Mouse (Mus musculus): ENCODE results near the gene Myo5c. TPM values are rescaled to one million over a fixed set of nuclear protein-coding genes. Genes with fewer than 3 reads are reported as not detected.

Myo5c gene
- polyA plus RNA-seq, 1 experiment: 0.81 TPM

- WGBS: 86% methylated on average over 6 of the region's 6 CpGs
- H3K27ac ChIP-seq (ENCODE audit: insufficient read depth, low read length): no peak overlapping the region
- H3K27me3 ChIP-seq (ENCODE audit: control insufficient read depth, insufficient read depth, low read length): no peaks in the 10 kb centered on the region
- H3K4me1 ChIP-seq (ENCODE audit: control insufficient read depth, insufficient read depth, insufficient read length): no peaks in the 10 kb centered on the region
- TF ChIP-seq POLR2A (IDR thresholded peaks at IDR 0.05; ENCODE audit: low read depth, low read length) (no peak), CTCF (IDR thresholded peaks at IDR 0.05; ENCODE audit: extremely low read depth, insufficient read depth, insufficient read length, insufficient replicate concordance) (no peak)
- no peak for DNase-seq (ENCODE audit: low read depth in 1 of 2, low spot score in 2 of 2)
- no peak overlapping the region for H3K4me3 ChIP-seq (ENCODE audit: extremely low read depth, insufficient read depth, insufficient read length)
- no peaks in the 10 kb centered on the region for H3K36me3 ChIP-seq (ENCODE audit: control insufficient read depth, insufficient read depth, low read length)
These were observed 85.0 kb downstream of the Myo5c start for GRCm38 (mm10) chr9:75316771-75317170.

- 86% methylated on average over 2 of the region's 2 CpGs for WGBS
These were observed 86.4 kb downstream of the Myo5c start for GRCm38 (mm10) chr9:75318196-75318595.

GRCm38 (mm10) chr9:75319365-75319764 is 87.5 kb downstream of the Myo5c start:
- TF ChIP-seq POLR2A (IDR thresholded peaks at IDR 0.05; ENCODE audit: low read depth, low read length) (no peak), CTCF (IDR thresholded peaks at IDR 0.05; ENCODE audit: extremely low read depth, insufficient read depth, insufficient read length, insufficient replicate concordance) (no peak)
- Histone ChIP-seq H3K27ac (ENCODE audit: insufficient read depth, low read length) (no peak overlapping the region), H3K4me3 (ENCODE audit: extremely low read depth, insufficient read depth, insufficient read length) (no peak overlapping the region), H3K4me1 (ENCODE audit: control insufficient read depth, insufficient read depth, insufficient read length) (no peaks in the 10 kb centered on the region), H3K27me3 (ENCODE audit: control insufficient read depth, insufficient read depth, low read length) (no peaks in the 10 kb centered on the region), H3K36me3 (ENCODE audit: control insufficient read depth, insufficient read depth, low read length) (no peaks in the 10 kb centered on the region)
- 89% methylated on average over 3 of the region's 3 CpGs for WGBS
- no peak for DNase-seq (ENCODE audit: low read depth in 1 of 2, low spot score in 2 of 2)

More at GRCm38 (mm10) chr9:75318196-75318595, 86.4 kb downstream of the Myo5c start:
- no peaks in the 10 kb centered on the region for H3K4me1 ChIP-seq (ENCODE audit: control insufficient read depth, insufficient read depth, insufficient read length)
- no peak overlapping the region for H3K4me3 ChIP-seq (ENCODE audit: extremely low read depth, insufficient read depth, insufficient read length)
- H3K27ac ChIP-seq (ENCODE audit: insufficient read depth, low read length): no peak overlapping the region
- no peaks in the 10 kb centered on the region for H3K27me3 ChIP-seq (ENCODE audit: control insufficient read depth, insufficient read depth, low read length)
- no peak for TF ChIP-seq CTCF (IDR thresholded peaks at IDR 0.05; ENCODE audit: extremely low read depth, insufficient read depth, insufficient read length, insufficient replicate concordance)
- no peak for TF ChIP-seq POLR2A (IDR thresholded peaks at IDR 0.05; ENCODE audit: low read depth, low read length)
- no peak for DNase-seq (ENCODE audit: low read depth in 1 of 2, low spot score in 2 of 2)
- H3K36me3 ChIP-seq (ENCODE audit: control insufficient read depth, insufficient read depth, low read length): no peaks in the 10 kb centered on the region

- Histone ChIP-seq H3K4me1 (ENCODE audit: control insufficient read depth, insufficient read depth, insufficient read length) (no peaks in the 10 kb centered on the region), H3K4me3 (ENCODE audit: extremely low read depth, insufficient read depth, insufficient read length) (no peak overlapping the region), H3K36me3 (ENCODE audit: control insufficient read depth, insufficient read depth, low read length) (no peaks in the 10 kb centered on the region), H3K27me3 (ENCODE audit: control insufficient read depth, insufficient read depth, low read length) (no peaks in the 10 kb centered on the region), H3K27ac (ENCODE audit: insufficient read depth, low read length) (no peak overlapping the region)
- TF ChIP-seq POLR2A (IDR thresholded peaks at IDR 0.05; ENCODE audit: low read depth, low read length) (no peak), CTCF (IDR thresholded peaks at IDR 0.05; ENCODE audit: extremely low read depth, insufficient read depth, insufficient read length, insufficient replicate concordance) (no peak)
- 87% methylated on average over 13 of the region's 13 CpGs for WGBS
- no peak for DNase-seq (ENCODE audit: low read depth in 1 of 2, low spot score in 2 of 2)
These were observed 90.5 kb downstream of the Myo5c start for GRCm38 (mm10) chr9:75322099-75322885.

GRCm38 (mm10) chr9:75328047-75328446 is 96.2 kb downstream of the Myo5c start:
- H3K27me3 ChIP-seq (ENCODE audit: control insufficient read depth, insufficient read depth, low read length): no peaks in the 10 kb centered on the region
- no peaks in the 10 kb centered on the region for H3K36me3 ChIP-seq (ENCODE audit: control insufficient read depth, insufficient read depth, low read length)
- no peak for TF ChIP-seq POLR2A (IDR thresholded peaks at IDR 0.05; ENCODE audit: low read depth, low read length)
- TF ChIP-seq CTCF (IDR thresholded peaks at IDR 0.05; ENCODE audit: extremely low read depth, insufficient read depth, insufficient read length, insufficient replicate concordance): no peak
- no peak overlapping the region for H3K27ac ChIP-seq (ENCODE audit: insufficient read depth, low read length)
- H3K4me3 ChIP-seq (ENCODE audit: extremely low read depth, insufficient read depth, insufficient read length): no peak overlapping the region
- WGBS: 65% methylated on average over 3 of the region's 3 CpGs
- no peak for DNase-seq (ENCODE audit: low read depth in 1 of 2, low spot score in 2 of 2)
- no peaks in the 10 kb centered on the region for H3K4me1 ChIP-seq (ENCODE audit: control insufficient read depth, insufficient read depth, insufficient read length)

GRCm38 (mm10) chr9:75330821-75331220 is 99.0 kb downstream of the Myo5c start:
- no peak for DNase-seq (ENCODE audit: low read depth in 1 of 2, low spot score in 2 of 2)
- H3K27ac ChIP-seq (ENCODE audit: insufficient read depth, low read length): no peak overlapping the region
- no peak overlapping the region for H3K4me3 ChIP-seq (ENCODE audit: extremely low read depth, insufficient read depth, insufficient read length)
- H3K27me3 ChIP-seq (ENCODE audit: control insufficient read depth, insufficient read depth, low read length): no peaks in the 10 kb centered on the region
- no peak for TF ChIP-seq CTCF (IDR thresholded peaks at IDR 0.05; ENCODE audit: extremely low read depth, insufficient read depth, insufficient read length, insufficient replicate concordance)
- no peak for TF ChIP-seq POLR2A (IDR thresholded peaks at IDR 0.05; ENCODE audit: low read depth, low read length)
- WGBS: 87% methylated on average over 8 of the region's 8 CpGs
- H3K4me1 ChIP-seq (ENCODE audit: control insufficient read depth, insufficient read depth, insufficient read length): no peaks in the 10 kb centered on the region
- H3K36me3 ChIP-seq (ENCODE audit: control insufficient read depth, insufficient read depth, low read length): no peaks in the 10 kb centered on the region

- WGBS: 81% methylated on average over 4 of the region's 4 CpGs
- TF ChIP-seq POLR2A (IDR thresholded peaks at IDR 0.05; ENCODE audit: low read depth, low read length): no peak
- no peak for TF ChIP-seq CTCF (IDR thresholded peaks at IDR 0.05; ENCODE audit: extremely low read depth, insufficient read depth, insufficient read length, insufficient replicate concordance)
- H3K4me1 ChIP-seq (ENCODE audit: control insufficient read depth, insufficient read depth, insufficient read length): no peaks in the 10 kb centered on the region
- H3K4me3 ChIP-seq (ENCODE audit: extremely low read depth, insufficient read depth, insufficient read length): no peak overlapping the region
- no peak for DNase-seq (ENCODE audit: low read depth in 1 of 2, low spot score in 2 of 2)
- H3K36me3 ChIP-seq (ENCODE audit: control insufficient read depth, insufficient read depth, low read length): no peaks in the 10 kb centered on the region
- no peak overlapping the region for H3K27ac ChIP-seq (ENCODE audit: insufficient read depth, low read length)
- H3K27me3 ChIP-seq (ENCODE audit: control insufficient read depth, insufficient read depth, low read length): no peaks in the 10 kb centered on the region
These were observed 102.6 kb downstream of the Myo5c start for GRCm38 (mm10) chr9:75334440-75334839.
